ENCODE assay signal across 26 mouse cellular contexts in genomic region chr13:56443411-56443810, GRCm38 (mm10). TPM values are rescaled to one million over a fixed set of nuclear protein-coding genes. Genes with fewer than 3 reads are reported as not detected.
"Had no signal": no experiment of that assay in that cellular context is flagged by ENCODE, and none has a peak within 500 bp of the region (broad histone marks: within the 10 kb centered on the region; RNA-seq: fewer than 3 reads in every experiment).

No protein-coding gene starts in this region.

- H3K4me2 ChIP-seq: liver, embryonic 13.5 days; midbrain, embryonic 11.5 days; neural tube, embryonic 12.5 days; neural tube, embryonic 15.5 days; stomach, embryonic 15.5 days had no signal

- H3K4me1 ChIP-seq: liver, embryonic 13.5 days had no signal

- H3K9ac ChIP-seq: liver, embryonic 13.5 days; neural tube, embryonic 12.5 days; neural tube, embryonic 15.5 days; stomach, embryonic 15.5 days had no signal

- H3K27ac ChIP-seq: liver, embryonic 13.5 days; neural tube, embryonic 12.5 days; neural tube, embryonic 15.5 days; stomach, embryonic 15.5 days had no signal

- H3K4me3 ChIP-seq: liver, embryonic 13.5 days; neural tube, embryonic 12.5 days; neural tube, embryonic 15.5 days; stomach, embryonic 15.5 days had no signal

- DNase-seq: kidney, adult 9 months; kidney, postnatal 14 days; kidney, postnatal 4 days; liver, embryonic 13.5 days; lung, adult 2 months; lung, postnatal 14 days; lung, postnatal 4 days; midbrain, embryonic 14.5 days; right cerebral cortex, adult 18-20 months; right cerebral cortex, postnatal 14 days; right cerebral cortex, postnatal 4 days; spleen, adult 18-20 months; thymus, adult 2 months; thymus, postnatal 14 days; thymus, postnatal 4 days had no signal

- H3K36me3 ChIP-seq: liver, embryonic 13.5 days; neural tube, embryonic 12.5 days; neural tube, embryonic 15.5 days; stomach, embryonic 15.5 days had no signal

- H3K9me3 ChIP-seq: liver, embryonic 13.5 days; neural tube, embryonic 12.5 days; neural tube, embryonic 15.5 days; stomach, embryonic 15.5 days had no signal

RNA-seq across cellular contexts. Expression of gene Slc25a48, which starts 5.3 kb away (rescaled TPM):
- polyA plus RNA-seq: limb, embryonic 11.5 days; midbrain, embryonic 11.5 days; neural tube, embryonic 12.5 days had no signal

RNA-seq across cellular contexts. Expression of gene Gm3045, which starts 17.0 kb away (rescaled TPM):
- polyA plus RNA-seq: kidney, embryonic 16.5 days; limb, embryonic 11.5 days; liver, adult 2 months; liver, embryonic 13.5 days; liver, embryonic 16.5 days; lung, adult 2 months; lung, embryonic 16.5 days; midbrain, embryonic 11.5 days; midbrain, embryonic 14.5 days; midbrain, postnatal 0 days; neural tube, embryonic 12.5 days; neural tube, embryonic 15.5 days; stomach, embryonic 15.5 days; thymus, adult 2 months had no signal

RNA-seq across cellular contexts. Expression of gene Il9, which starts 38.6 kb away (rescaled TPM):
- polyA plus RNA-seq: kidney, embryonic 16.5 days; limb, embryonic 11.5 days; limb, embryonic 14.5 days; liver, adult 2 months; liver, embryonic 13.5 days; liver, embryonic 16.5 days; lung, adult 2 months; lung, embryonic 16.5 days; midbrain, embryonic 11.5 days; midbrain, embryonic 14.5 days; midbrain, postnatal 0 days; neural tube, embryonic 12.5 days; neural tube, embryonic 15.5 days; stomach, embryonic 15.5 days had no signal
